Mouse (Mus musculus) adipocyte (in vitro differentiated cells): ENCODE measurements at regions not wholly inside any gene's neighbourhood (a gene's known extent, or its start where the extent isn't known, plus 50 kb on each side); places are given as distances from the start of the nearest gene placed in this dataset.

ENCODE experiments used
- DNase-seq: peaks from one replicate; pipeline ENCODE4 v3.0.0-alpha.2; 2016; ENCODE audit warnings: low spot score

DNA sequence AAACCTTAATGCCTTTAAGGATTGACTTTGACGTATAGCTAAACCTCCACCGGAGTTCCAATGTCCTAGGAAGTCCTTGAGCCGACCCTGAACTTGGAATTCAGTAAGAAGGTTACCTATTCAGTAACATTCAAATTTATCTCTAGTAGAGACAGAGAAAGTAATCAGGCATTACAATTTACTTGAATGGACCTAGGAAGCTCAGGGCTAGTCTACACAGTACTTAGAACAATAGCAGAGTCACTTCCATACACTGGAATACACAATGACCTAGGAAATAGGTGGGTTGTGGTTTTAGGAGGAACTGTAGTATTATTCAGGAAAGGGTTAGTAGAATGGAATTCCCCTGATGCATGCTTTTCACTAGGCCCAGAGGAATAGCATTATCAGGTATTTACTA, 179.2 kb upstream of the Tas2r134 start:
- DNase-seq = no peak

GRCm38 (mm10) chr2:51447616-51448015, 179.7 kb upstream of the Tas2r134 start:
- no peak for DNase-seq

DNA sequence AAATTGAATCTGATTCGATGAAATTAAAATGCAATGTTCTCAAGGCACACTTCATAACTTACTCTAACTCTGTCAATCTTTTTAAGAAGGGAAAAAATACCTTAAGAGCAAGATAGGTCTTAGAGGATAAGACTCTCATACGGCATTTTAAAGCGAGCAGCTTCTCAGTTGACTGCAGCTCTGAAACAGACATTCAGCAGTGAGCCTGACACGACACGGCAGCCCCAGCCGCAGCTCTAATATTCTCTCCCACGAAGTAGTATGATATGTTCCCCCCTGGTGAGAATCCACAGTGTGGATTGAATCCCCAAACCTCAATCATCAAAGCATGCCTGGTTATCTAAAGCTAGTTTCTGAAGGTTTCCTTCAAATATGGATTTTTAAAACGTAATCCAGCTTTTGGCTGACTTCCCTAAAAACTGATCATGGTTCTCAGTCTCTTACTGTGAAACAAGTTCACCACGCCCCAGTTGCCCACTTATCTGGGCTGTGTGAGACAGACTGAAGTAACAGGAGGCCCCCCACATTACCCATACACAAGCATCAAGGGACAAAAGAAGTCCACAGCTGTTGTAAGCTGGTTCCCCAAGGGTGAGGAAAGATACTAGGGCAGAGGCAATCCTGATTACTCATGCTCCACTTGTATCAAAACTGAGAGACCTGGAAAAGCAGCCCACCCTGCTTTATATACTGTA, 182.8 kb upstream of the Tas2r134 start:
- DNase-seq = no peak

- no peak for DNase-seq
Observed at GRCm38 (mm10) chr2:51443946-51444345, 183.4 kb upstream of the Tas2r134 start.

DNA sequence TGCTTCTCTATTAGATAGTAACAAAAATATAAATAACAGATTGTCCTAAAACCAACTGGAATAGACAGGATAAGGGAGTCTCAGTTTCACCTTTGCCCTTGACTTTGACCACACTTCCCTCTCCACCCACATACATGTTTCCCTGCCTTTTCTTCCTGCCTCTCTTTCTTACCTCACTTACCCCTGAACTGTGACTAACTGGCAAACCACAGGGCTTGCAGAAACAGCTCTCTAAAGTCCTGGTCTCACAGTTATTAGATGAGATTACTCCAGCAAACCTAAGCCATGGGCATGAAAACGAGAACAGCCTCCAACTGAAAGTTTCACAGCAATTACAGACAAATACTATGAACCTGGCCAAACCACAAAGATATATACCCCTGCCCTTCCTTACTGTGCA, 188.3 kb upstream of the Tas2r134 start:
- peak; percentile 12 for DNase-seq

DNA sequence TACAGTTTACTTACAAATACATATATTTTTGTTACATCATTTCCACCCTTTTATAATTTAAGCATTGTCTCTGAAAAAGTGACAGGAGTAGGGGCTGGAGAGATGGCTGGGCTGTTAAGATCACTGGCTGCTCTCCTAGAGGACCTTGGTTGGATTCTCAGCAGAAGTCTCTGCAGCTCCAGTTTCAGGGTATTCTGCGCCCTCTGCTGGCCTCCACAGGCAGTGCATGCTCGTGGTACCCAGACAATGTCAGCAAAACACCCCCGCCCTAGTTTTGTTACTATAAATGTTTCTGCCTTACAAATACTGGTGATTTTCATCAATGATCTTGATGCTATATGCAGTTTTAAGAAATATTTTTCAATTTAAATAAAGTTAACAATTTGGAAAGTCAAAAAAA, 190.7 kb upstream of the Tas2r134 start:
- DNase-seq = no peak

GRCm38 (mm10) chr2:51431564-51431963, 195.7 kb upstream of the Tas2r134 start:
- DNase-seq = no peak

GRCm38 (mm10) chr2:51429716-51430115, 197.6 kb upstream of the Tas2r134 start:
- no peak for DNase-seq

DNA sequence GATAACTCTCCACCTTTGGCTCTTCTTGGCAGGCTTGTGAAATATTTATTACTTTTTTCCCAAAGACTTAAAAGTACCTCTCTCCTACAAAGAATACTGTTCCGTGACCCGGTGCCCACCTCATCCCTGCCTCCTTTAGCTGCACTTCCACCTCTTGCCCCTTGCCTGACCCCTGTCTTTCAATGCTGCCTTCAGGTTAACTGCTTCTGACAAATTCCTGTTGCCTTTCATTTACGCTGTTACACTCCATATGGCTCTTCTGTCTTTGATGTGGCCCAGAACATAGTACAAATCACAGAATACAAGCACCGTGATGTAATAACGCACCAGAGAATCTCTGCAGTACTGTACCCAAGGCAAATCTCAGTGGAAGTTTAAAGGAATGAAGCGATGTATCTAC, 204.9 kb upstream of the Tas2r134 start:
- no peak for DNase-seq

- no peak for DNase-seq
Observed at GRCm38 (mm10) chr2:51417908-51418690, 209.2 kb upstream of the Tas2r134 start.

DNA sequence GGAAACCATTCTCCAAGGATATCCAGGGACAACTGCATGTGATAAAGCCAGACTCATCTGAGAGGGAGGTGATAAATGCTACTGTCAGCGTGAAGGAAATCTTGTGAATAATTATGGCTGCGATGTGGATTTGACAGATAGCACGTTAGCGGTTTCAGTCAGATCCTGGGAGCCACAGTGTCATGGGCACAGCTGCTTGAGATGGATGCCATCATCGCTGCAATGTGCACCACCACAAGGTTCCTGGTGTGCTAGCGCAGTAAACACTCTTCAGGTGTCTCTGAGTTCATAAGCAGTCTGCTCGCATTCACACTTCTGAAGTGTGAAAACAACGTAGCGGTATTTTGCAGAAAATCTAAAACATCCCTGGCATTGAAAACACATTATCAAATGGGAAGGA, 238.9 kb upstream of the Tas2r134 start:
- DNase-seq = no peak

DNA sequence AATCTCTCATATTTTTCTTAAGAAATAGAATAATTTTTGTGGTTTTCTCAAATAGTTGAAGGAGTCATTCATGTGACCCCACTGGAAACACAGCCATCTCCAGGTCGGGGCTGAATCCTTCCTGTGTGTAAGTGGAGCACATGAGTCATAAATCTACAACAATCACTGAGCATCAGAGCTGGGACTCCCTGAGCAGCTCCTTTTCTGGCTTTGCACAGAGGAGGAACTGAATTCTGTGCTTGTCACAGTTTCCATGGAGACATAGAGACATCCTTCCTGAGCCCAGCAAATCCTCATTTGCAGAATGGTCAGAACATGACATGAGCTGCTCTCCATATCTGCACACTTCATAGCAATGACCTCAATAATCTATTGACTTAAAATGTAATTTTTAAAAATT, 238.2 kb upstream of the Rnd3 start:
- no peak for DNase-seq

DNA sequence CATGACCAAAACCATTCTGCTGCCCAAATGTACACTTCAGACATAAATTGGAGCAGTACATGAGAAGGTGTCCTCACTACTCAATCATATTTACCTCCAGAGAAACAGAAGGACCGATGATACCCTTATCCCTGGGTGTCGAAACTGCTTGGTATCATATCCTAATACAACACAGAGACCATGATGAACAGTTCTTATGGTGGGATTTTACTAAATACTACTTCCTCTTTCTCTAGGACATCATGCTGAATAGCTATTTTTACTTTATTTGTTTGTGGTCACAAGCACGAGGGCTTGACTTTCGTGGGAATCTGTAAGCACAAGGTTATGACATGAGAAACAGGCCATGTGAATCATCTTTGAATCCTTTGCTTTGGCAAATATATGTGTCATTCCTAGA, 227.7 kb upstream of the Rnd3 start:
- no peak for DNase-seq

- no peak for DNase-seq
Observed at GRCm38 (mm10) chr2:51374636-51375035, 225.7 kb upstream of the Rnd3 start.

GRCm38 (mm10) chr2:51372771-51373170, 223.9 kb upstream of the Rnd3 start:
- DNase-seq = no peak

- no peak for DNase-seq
Observed at GRCm38 (mm10) chr2:51362825-51363616, 214.1 kb upstream of the Rnd3 start.

DNA sequence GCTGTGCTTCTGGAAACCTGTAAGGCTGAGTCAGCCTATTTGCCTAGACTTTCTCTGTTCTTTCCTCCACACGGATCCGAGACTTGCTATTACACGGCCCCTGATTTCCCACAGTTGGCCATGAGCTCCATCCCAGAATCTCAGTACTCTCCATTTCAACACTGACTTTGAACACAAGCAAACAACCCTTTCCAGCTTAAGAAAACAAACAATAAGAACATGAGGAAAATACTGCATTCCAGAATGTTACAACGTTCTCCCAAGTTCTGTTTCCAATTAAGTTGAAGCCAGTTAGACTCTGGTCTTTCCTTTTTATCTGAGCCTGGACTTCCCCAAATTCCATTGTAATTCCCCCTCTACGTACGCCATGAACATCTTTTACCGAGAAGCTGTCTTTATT, 206.4 kb upstream of the Rnd3 start:
- peak; percentile 38 for DNase-seq

DNA sequence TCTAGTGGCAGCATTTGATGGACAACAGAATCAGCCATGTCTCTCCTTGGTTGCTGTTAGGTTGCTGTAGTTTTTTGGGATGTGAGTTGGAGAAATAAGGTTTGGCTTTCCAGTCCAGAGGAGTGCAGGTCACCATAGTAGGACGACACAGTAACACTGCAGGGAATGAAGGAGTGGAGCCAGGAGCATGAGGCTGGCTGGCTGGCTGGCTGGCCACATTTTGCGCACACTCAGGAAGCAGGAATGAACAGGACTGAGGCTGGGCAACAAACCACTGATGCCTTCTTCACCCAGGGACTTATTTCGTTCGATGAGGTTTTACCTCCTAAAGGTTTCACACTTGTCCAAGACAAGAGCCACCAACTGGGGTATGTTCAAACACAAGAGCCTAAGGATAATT, 205.9 kb upstream of the Rnd3 start:
- no peak for DNase-seq

- peak; percentile 9 for DNase-seq
Observed at GRCm38 (mm10) chr2:51349614-51350013, 200.7 kb upstream of the Rnd3 start.

DNA sequence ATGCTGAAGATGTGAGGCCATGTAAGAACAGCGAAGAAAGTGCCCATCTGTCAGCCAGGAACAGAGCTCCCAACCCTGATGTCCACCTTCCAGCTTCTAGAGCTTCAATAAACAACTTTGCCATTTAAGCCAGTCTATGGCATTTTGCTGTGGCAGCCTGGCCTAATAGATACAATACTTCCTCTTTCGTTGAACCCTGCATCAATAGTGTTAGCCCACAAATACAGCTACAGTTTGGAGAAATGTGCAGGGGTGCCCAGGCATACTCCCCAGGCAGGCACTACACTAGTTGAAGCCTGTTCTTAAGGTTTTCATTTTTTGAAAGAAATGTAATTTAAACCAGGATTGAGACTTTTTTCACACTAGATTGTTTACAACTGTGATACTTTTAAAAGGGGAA, 199.9 kb upstream of the Rnd3 start:
- no peak for DNase-seq

GRCm38 (mm10) chr2:51347086-51347485, 198.2 kb upstream of the Rnd3 start:
- DNase-seq = peak; percentile 30

DNA sequence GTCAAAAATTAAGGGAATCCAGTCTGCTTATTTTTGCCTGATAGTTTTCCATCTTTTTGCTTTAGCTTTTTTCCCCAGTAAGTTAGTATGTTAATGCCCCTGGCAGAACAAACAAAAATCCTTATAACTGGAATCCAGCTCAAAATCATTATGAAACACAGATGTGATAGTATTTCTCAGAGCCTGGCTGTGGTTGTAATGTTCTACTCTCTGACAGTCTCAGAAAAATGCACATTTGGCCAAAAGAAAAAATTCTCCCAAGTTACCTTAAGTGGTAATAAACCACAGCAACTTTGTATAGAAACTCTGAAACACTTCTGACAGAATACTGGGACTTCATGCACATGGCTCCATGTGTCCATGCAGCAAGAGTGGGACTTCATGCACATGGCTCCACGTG, 193.5 kb upstream of the Rnd3 start:
- DNase-seq = peak; percentile 15

GRCm38 (mm10) chr2:51334437-51334836, 185.5 kb upstream of the Rnd3 start:
- DNase-seq = no peak
